Mouse (Mus musculus) small intestine, adult 10 weeks (tissue): ENCODE data around the gene Olfr1494. TPM values are rescaled to one million over a fixed set of nuclear protein-coding genes. Genes with fewer than 3 reads are reported as not detected.

Experiments used
- polyA plus RNA-seq: library from polyadenylated mRNA; stranded (reverse); fragments of 350-450 nt; fragmentation: Illumina TruSeq; extraction: RNeasy Lipid Tissue Mini Kit (QIAGEN cat#74804); gene quantifications from one replicate; pipeline ENCODE4 v1.2.3, GENCODE M21; 2014; ENCODE audit warnings: low replicate concordance

The Olfr1494 gene
- not detected for polyA plus RNA-seq

GRCm38 (mm10) chr19:13739428-13739827 lies at the start of gene Olfr1494:
Gene Olfr1494 (plus strand): TSS chr19:13739728.

GRCm38 (mm10) chr19:13696968-13697367 lies 42.6 kb upstream of the Olfr1494 start, which contains the start of gene Olfr1491:
Gene Olfr1491 (plus strand): TSS chr19:13697268.

GRCm38 (mm10) chr19:13722978-13723377 lies 16.6 kb upstream of the Olfr1494 start, which contains the start of gene Olfr1493-ps1:
Gene Olfr1493-ps1 (plus strand): TSS chr19:13723278.

GRCm38 (mm10) chr19:13764306-13764705 lies 24.8 kb downstream of the Olfr1494 start, which contains the start of gene Olfr1495:
Gene Olfr1495 (plus strand): TSS chr19:13764606.

GRCm38 (mm10) chr19:13777578-13777977 lies 38.0 kb downstream of the Olfr1494 start, which contains the start of gene Olfr1496:
Gene Olfr1496 (plus strand): TSS chr19:13777878.

GRCm38 (mm10) chr19:13798102-13798501 lies 58.6 kb downstream of the Olfr1494 start, which contains the start of gene Olfr1497:
Gene Olfr1497 (minus strand): TSS chr19:13798202.

Other genes with a start within 250 kb of the Olfr1494 start
- gene Olfr1477, start 239.2 kb upstream of the Olfr1494 start, polyA plus RNA-seq, result not detected
- not detected for gene Olfr1480, start 211.8 kb upstream of the Olfr1494 start, polyA plus RNA-seq
- gene Olfr1484, start 156.2 kb upstream of the Olfr1494 start, polyA plus RNA-seq, result not detected
- gene Olfr1487, start 122.4 kb upstream of the Olfr1494 start, polyA plus RNA-seq, result not detected
- not detected for gene Olfr1489, start 108.1 kb upstream of the Olfr1494 start, polyA plus RNA-seq
- gene Olfr1490, start 88.6 kb upstream of the Olfr1494 start, polyA plus RNA-seq, result not detected
- gene Olfr1491, start 42.5 kb upstream of the Olfr1494 start, polyA plus RNA-seq, result not detected
- gene Olfr1493-ps1, start 16.4 kb upstream of the Olfr1494 start, polyA plus RNA-seq, result not detected
- not detected for gene Olfr1495, start 24.9 kb downstream of the Olfr1494 start, polyA plus RNA-seq
- gene Olfr1496, start 38.1 kb downstream of the Olfr1494 start, polyA plus RNA-seq, result not detected
- gene Olfr1497, start 58.5 kb downstream of the Olfr1494 start, polyA plus RNA-seq, result not detected
- not detected for gene Olfr1499, start 79.7 kb downstream of the Olfr1494 start, polyA plus RNA-seq
- not detected for gene Olfr1500, start 90.8 kb downstream of the Olfr1494 start, polyA plus RNA-seq
- not detected for gene Olfr1501, start 111.0 kb downstream of the Olfr1494 start, polyA plus RNA-seq
- not detected for gene Olfr1502, start 122.1 kb downstream of the Olfr1494 start, polyA plus RNA-seq
- gene Olfr1504, start 158.2 kb downstream of the Olfr1494 start, polyA plus RNA-seq, result not detected
- not detected for gene Olfr1505, start 173.8 kb downstream of the Olfr1494 start, polyA plus RNA-seq